Mouse (Mus musculus) T-helper 17 cell (primary cell): ENCODE data around the gene Gm5485.

ENCODE experiments used
- in situ Hi-C, 2 experiments: fragments of 300-600 bp; cut with MboI, MseI; formaldehyde crosslinking; loops; 1 replicate in 1 of 2; 2 replicates in 1 of 2; pipeline ENCODE4 v1.15.1; 2025; ENCODE audit warnings: high pct_unique_total_duplicates in 2 of 2

The Gm5485 gene

GRCm38 (mm10) chr16:48412246-48412645 lies at the start of gene Gm5485:
Gene Gm5485, minus strand, starts transcription at chr16:48412416.
- in situ Hi-C loops, result no loop called here

- in situ Hi-C loops, result loop anchor here in 1 of 2 experiments (10.0 kb wide), 1 partner anchor 212 kb away; no protein-coding TSS in a partner anchor
These were observed 41.0 kb upstream of the Gm5485 start for GRCm38 (mm10) chr16:48453264-48453663.

- in situ Hi-C loops, result no loop called here
These were observed 34.1 kb upstream of the Gm5485 start for GRCm38 (mm10) chr16:48446161-48446925.

GRCm38 (mm10) chr16:48444589-48444988 lies 32.4 kb upstream of the Gm5485 start:
- in situ Hi-C loops, result no loop called here

GRCm38 (mm10) chr16:48437476-48437875 lies 25.3 kb upstream of the Gm5485 start:
- in situ Hi-C loops, result no loop called here

- in situ Hi-C loops, result no loop called here
These were observed 23.2 kb upstream of the Gm5485 start for GRCm38 (mm10) chr16:48435454-48435853.

- in situ Hi-C loops, result no loop called here
These were observed 18.8 kb upstream of the Gm5485 start, which contains the start of gene Morc1 for GRCm38 (mm10) chr16:48431027-48431426. Gene Morc1, plus strand, starts transcription at chr16:48431237.

- in situ Hi-C loops, result no loop called here
These were observed 17.2 kb upstream of the Gm5485 start for GRCm38 (mm10) chr16:48429427-48429826.

GRCm38 (mm10) chr16:48424069-48424468 lies 11.9 kb upstream of the Gm5485 start:
- in situ Hi-C loops, result no loop called here

GRCm38 (mm10) chr16:48422501-48422900 lies 10.3 kb upstream of the Gm5485 start:
- in situ Hi-C loops, result no loop called here

GRCm38 (mm10) chr16:48419035-48419434 lies 6.8 kb upstream of the Gm5485 start:
- in situ Hi-C loops, result no loop called here

GRCm38 (mm10) chr16:48418557-48418956 lies 6.3 kb upstream of the Gm5485 start:
- in situ Hi-C loops, result no loop called here

- in situ Hi-C loops, result no loop called here
These were observed 2.1 kb downstream of the Gm5485 start for GRCm38 (mm10) chr16:48410125-48410524.

GRCm38 (mm10) chr16:48409580-48409979 lies 2.6 kb downstream of the Gm5485 start:
- in situ Hi-C loops, result no loop called here

- in situ Hi-C loops, result no loop called here
These were observed 6.4 kb downstream of the Gm5485 start for GRCm38 (mm10) chr16:48405674-48406403.

- in situ Hi-C loops, result no loop called here
These were observed 8.2 kb downstream of the Gm5485 start for GRCm38 (mm10) chr16:48404009-48404408.

- in situ Hi-C loops, result no loop called here
These were observed 8.8 kb downstream of the Gm5485 start for GRCm38 (mm10) chr16:48403423-48403822.

GRCm38 (mm10) chr16:48402963-48403362 lies 9.3 kb downstream of the Gm5485 start:
- in situ Hi-C loops, result no loop called here

GRCm38 (mm10) chr16:48395278-48395677 lies 16.9 kb downstream of the Gm5485 start:
- in situ Hi-C loops, result no loop called here

- in situ Hi-C loops, result no loop called here
These were observed 25.2 kb downstream of the Gm5485 start for GRCm38 (mm10) chr16:48386982-48387381.

- in situ Hi-C loops, result no loop called here
These were observed 28.5 kb downstream of the Gm5485 start for GRCm38 (mm10) chr16:48383582-48384257.
